ENCODE assay signal across 16 mouse cellular contexts in the genomic region with DNA sequence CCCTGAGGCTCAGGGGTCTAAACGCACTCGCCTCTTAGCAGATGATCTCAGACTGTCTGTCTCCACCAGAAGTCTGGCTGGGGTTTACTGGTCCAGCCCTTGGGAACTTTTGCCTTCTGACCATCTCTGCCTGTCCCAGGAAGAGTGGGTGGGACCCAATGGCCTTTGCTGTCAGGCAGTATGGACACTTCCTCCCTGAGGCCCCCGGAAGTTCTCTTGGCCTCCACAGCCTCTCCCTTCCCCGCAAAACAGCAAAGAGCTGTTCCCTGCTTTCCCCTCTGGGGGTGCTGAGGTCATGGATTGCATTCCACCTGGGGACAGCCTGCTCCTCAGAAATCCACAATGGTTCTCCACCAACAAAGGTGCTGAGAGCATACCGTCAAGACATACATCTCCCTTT. TPM values are rescaled to one million over a fixed set of nuclear protein-coding genes. Genes with fewer than 3 reads are reported as not detected.
DNase-seq lines count a peak whose midpoint lies in the region; ATAC-seq and TF ChIP-seq lines count a peak whose summit lies in the region.
"Had no signal": no experiment of that assay in that cellular context is flagged by ENCODE, and none has a peak within 500 bp of the region (broad histone marks: within the 10 kb centered on the region; RNA-seq: fewer than 3 reads in every experiment).

No protein-coding gene starts in this region.

- no peak for DNase-seq in heart, postnatal 10 days
- no peak for DNase-seq in thymus, postnatal 36 days
- no peak for DNase-seq in Muller cell, postnatal 12 days (ENCODE audit: inconsistent ontology term)
- DNase-seq in frontal cortex, postnatal 25 days (ENCODE audit: low spot score in 2 of 2) = no peak
- DNase-seq: adrenal gland, postnatal 10 days; cerebellum, adult 11-12 months; kidney, adult 2 months had no signal

- H3K9ac ChIP-seq in heart, embryonic 16.5 days (ENCODE audit: low read length) = no peak overlapping the region
- H3K9ac ChIP-seq in embryonic facial prominence, embryonic 15.5 days = no peak overlapping the region
- no peak overlapping the region for H3K9ac ChIP-seq in lung, embryonic 15.5 days
- H3K9ac ChIP-seq: limb, embryonic 13.5 days had no signal

- WGBS in heart, embryonic 16.5 days = 54% methylated on average over 5 of the region's 5 CpGs
- WGBS in bone marrow, adult 2 months = 55% methylated on average over 5 of the region's 5 CpGs
- 28% methylated on average over 5 of the region's 5 CpGs for WGBS in embryonic facial prominence, embryonic 15.5 days
- WGBS in lung, embryonic 15.5 days = 37% methylated on average over 5 of the region's 5 CpGs

- H3K27me3 ChIP-seq in heart, embryonic 16.5 days (ENCODE audit: control insufficient read depth, insufficient read depth, low read length) = no peaks in the 10 kb centered on the region
- no peaks in the 10 kb centered on the region for H3K27me3 ChIP-seq in embryonic facial prominence, embryonic 15.5 days
- H3K27me3 ChIP-seq in lung, embryonic 15.5 days = no peaks in the 10 kb centered on the region
- H3K27me3 ChIP-seq: Patski had no signal

- no peak for TF ChIP-seq CTCF in bone marrow, adult 2 months (IDR thresholded peaks at IDR 0.05; ENCODE audit: control insufficient read depth, insufficient read depth, low read length)

- H3K9me3 ChIP-seq in heart, embryonic 16.5 days (replicated peaks; ENCODE audit: control insufficient read depth, low read length) = peaks cover 3% of the 10 kb centered on the region; the same call in 1 of the 2 replicates
- H3K9me3 ChIP-seq in embryonic facial prominence, embryonic 15.5 days (replicated peaks) = no peaks in the 10 kb centered on the region
- H3K9me3 ChIP-seq in lung, embryonic 15.5 days = no peaks in the 10 kb centered on the region
- H3K9me3 ChIP-seq: limb, embryonic 13.5 days had no signal

- peaks cover 6% of the 10 kb centered on the region; the same call in 1 of the 2 replicates for H3K36me3 ChIP-seq in heart, embryonic 16.5 days (ENCODE audit: control insufficient read depth, insufficient read depth)
- H3K36me3 ChIP-seq in embryonic facial prominence, embryonic 15.5 days = no peaks in the 10 kb centered on the region
- H3K36me3 ChIP-seq in lung, embryonic 15.5 days = no peaks in the 10 kb centered on the region

- no peak overlapping the region for H3K4me2 ChIP-seq in heart, embryonic 16.5 days (ENCODE audit: low read depth, low read length)
- H3K4me2 ChIP-seq in embryonic facial prominence, embryonic 15.5 days (replicated peaks) = no peak overlapping the region
- no peak overlapping the region for H3K4me2 ChIP-seq in lung, embryonic 15.5 days
- H3K4me2 ChIP-seq: limb, embryonic 13.5 days had no signal

- H3K4me1 ChIP-seq in heart, embryonic 16.5 days (ENCODE audit: control insufficient read depth, insufficient read depth, low read length) = peaks cover 27% of the 10 kb centered on the region
- peaks cover 12% of the 10 kb centered on the region for H3K4me1 ChIP-seq in bone marrow, adult 2 months (ENCODE audit: control insufficient read depth, insufficient read depth, low read length)
- peaks cover 36% of the 10 kb centered on the region for H3K4me1 ChIP-seq in embryonic facial prominence, embryonic 15.5 days
- H3K4me1 ChIP-seq in lung, embryonic 15.5 days = peaks cover 33% of the 10 kb centered on the region

- no peak for TF ChIP-seq POLR2A in bone marrow, adult 2 months (IDR thresholded peaks at IDR 0.05; ENCODE audit: borderline replicate concordance, control insufficient read depth, low read depth, low read length)

- H3K4me3 ChIP-seq in heart, embryonic 16.5 days (ENCODE audit: low read length) = no peak overlapping the region
- H3K4me3 ChIP-seq in bone marrow, adult 2 months (replicated peaks; ENCODE audit: control insufficient read depth, low read depth, low read length) = no peak overlapping the region
- no peak overlapping the region for H3K4me3 ChIP-seq in embryonic facial prominence, embryonic 15.5 days (replicated peaks)
- H3K4me3 ChIP-seq in lung, embryonic 15.5 days = no peak overlapping the region
- H3K4me3 ChIP-seq: limb, embryonic 13.5 days had no signal

- no peak for ATAC-seq in heart, embryonic 16.5 days (replicated peaks; ENCODE audit: extremely low read depth, insufficient read depth, low FRiP score)
- ATAC-seq in embryonic facial prominence, embryonic 15.5 days (ENCODE audit: insufficient number of reproducible peaks, low FRiP score, low TSS enrichment, low read depth) = no peak
- no peak for ATAC-seq in lung, embryonic 15.5 days (ENCODE audit: borderline replicate concordance, extremely low read depth, low FRiP score, low TSS enrichment)
- ATAC-seq: CD4-positive, CD25-positive, alpha-beta regulatory T cell, adult 4 months; Patski had no signal

- intact Hi-C loops in heart, postnatal 10 days (cut with DNase I) = loop anchor here (5.0 kb wide), 1 partner anchor 56 kb away; no protein-coding TSS in a partner anchor

- H3K27ac ChIP-seq in heart, embryonic 16.5 days (ENCODE audit: low read length) = 0 out of 2 replicates have a peak overlapping the region, but pooled peaks have one; percentile 21
- peak overlapping the region; percentile 40 for H3K27ac ChIP-seq in bone marrow, adult 2 months (ENCODE audit: control insufficient read depth, insufficient read depth, low read depth, low read length, poor library complexity)
- peak overlapping the region; percentile 44 for H3K27ac ChIP-seq in embryonic facial prominence, embryonic 15.5 days (replicated peaks)
- 0 out of 2 replicates have a peak overlapping the region, but pooled peaks have one; percentile 7 for H3K27ac ChIP-seq in lung, embryonic 15.5 days

RNA-seq across cellular contexts. Expression of a gene that starts 31.2 kb away (rescaled TPM):
- polyA plus RNA-seq in heart, embryonic 16.5 days (2015; fragmentation: Nextera tagmentation; extraction: Ambion mirVana) = 12.7 and 15.6 TPM in 2 replicates
- total RNA-seq in heart, postnatal 10 days (2021) = 1 to 10 TPM; 8.9 to 10.0 TPM
- polyA plus RNA-seq in bone marrow, adult 2 months (2011; ENCODE audit: insufficient read depth, insufficient read length, low replicate concordance, missing spikeins) = 5.2 and 10.4 TPM in 2 replicates
- polyA plus RNA-seq in embryonic facial prominence, embryonic 15.5 days (2015; fragmentation: Nextera tagmentation; extraction: Ambion mirVana) = 14.4 and 15.8 TPM in 2 replicates
- polyA plus RNA-seq in lung, embryonic 15.5 days (2015; fragmentation: Nextera tagmentation; extraction: Ambion mirVana) = 10.9 and 12.2 TPM in 2 replicates

RNA-seq across cellular contexts. Expression of a gene that starts 40.7 kb away (rescaled TPM):
- 3.4 TPM in 1 of 2 replicates, not detected in the other for polyA plus RNA-seq in heart, embryonic 16.5 days (2015; fragmentation: Nextera tagmentation; extraction: Ambion mirVana)
- not detected for total RNA-seq in heart, postnatal 10 days (2021)
- not detected in 2 replicates for polyA plus RNA-seq in bone marrow, adult 2 months (2011; ENCODE audit: insufficient read depth, insufficient read length, low replicate concordance, missing spikeins)
- not detected in 2 replicates for polyA plus RNA-seq in embryonic facial prominence, embryonic 15.5 days (2015; fragmentation: Nextera tagmentation; extraction: Ambion mirVana)
- 0.45 and 0.49 TPM in 2 replicates for polyA plus RNA-seq in lung, embryonic 15.5 days (2015; fragmentation: Nextera tagmentation; extraction: Ambion mirVana)
- total RNA-seq: adrenal gland, postnatal 10 days; heart, postnatal 25 days; layer of hippocampus, postnatal 10 days had no signal
- polyA plus RNA-seq: CD4-positive, CD25-positive, alpha-beta regulatory T cell, adult 4 months; kidney, adult 2 months; limb, embryonic 13.5 days; Patski had no signal

RNA-seq across cellular contexts. Expression of a gene that starts 55.4 kb away (rescaled TPM):
- polyA plus RNA-seq in heart, embryonic 16.5 days (2015; fragmentation: Nextera tagmentation; extraction: Ambion mirVana) = not detected in 2 replicates
- not detected for total RNA-seq in heart, postnatal 10 days (2021)
- polyA plus RNA-seq in bone marrow, adult 2 months (2011; ENCODE audit: insufficient read depth, insufficient read length, low replicate concordance, missing spikeins) = not detected in 2 replicates
- 0.32 and 0.61 TPM in 2 replicates for polyA plus RNA-seq in embryonic facial prominence, embryonic 15.5 days (2015; fragmentation: Nextera tagmentation; extraction: Ambion mirVana)
- 0.40 TPM in 1 of 2 replicates, not detected in the other for polyA plus RNA-seq in lung, embryonic 15.5 days (2015; fragmentation: Nextera tagmentation; extraction: Ambion mirVana)
- total RNA-seq: heart, postnatal 25 days; layer of hippocampus, postnatal 10 days had no signal
- polyA plus RNA-seq: CD4-positive, CD25-positive, alpha-beta regulatory T cell, adult 4 months; limb, embryonic 13.5 days; Patski had no signal
